Mouse (Mus musculus) adrenal gland (tissue): ENCODE data around the gene Birc5.
"Not testable (repeated sequence)": the region's sequence is repeated elsewhere in the genome, so short reads cannot be mapped to it uniquely, and the experiment has no call there.

Source experiments
- intact Hi-C: fragments of 180-260 bp; cut with DNase I; formaldehyde crosslinking; loops from one replicate; pipeline ENCODE4 v1.15.1; 2025
- long read RNA-seq, 2 experiments: library from polyadenylated mRNA; unstranded; transcript quantifications; one replicate each; pipeline ENCODE4 v2.0.0; 2020; ENCODE audit warnings: borderline replicate concordance in 1 of 2; ENCODE audit not compliant: insufficient replicate concordance in 1 of 2

The Birc5 gene
- long read RNA-seq, experiment 1, partial matches to known transcripts, result 0 of 3 reads
- long read RNA-seq, experiment 1, other reads (novel, unspliced or antisense), result 0 of 3 reads
- long read RNA-seq, experiment 2, partial matches to known transcripts, result 0 of 7 reads
- long read RNA-seq, experiment 2, other reads (novel, unspliced or antisense), result 3 of 7 reads

DNA sequence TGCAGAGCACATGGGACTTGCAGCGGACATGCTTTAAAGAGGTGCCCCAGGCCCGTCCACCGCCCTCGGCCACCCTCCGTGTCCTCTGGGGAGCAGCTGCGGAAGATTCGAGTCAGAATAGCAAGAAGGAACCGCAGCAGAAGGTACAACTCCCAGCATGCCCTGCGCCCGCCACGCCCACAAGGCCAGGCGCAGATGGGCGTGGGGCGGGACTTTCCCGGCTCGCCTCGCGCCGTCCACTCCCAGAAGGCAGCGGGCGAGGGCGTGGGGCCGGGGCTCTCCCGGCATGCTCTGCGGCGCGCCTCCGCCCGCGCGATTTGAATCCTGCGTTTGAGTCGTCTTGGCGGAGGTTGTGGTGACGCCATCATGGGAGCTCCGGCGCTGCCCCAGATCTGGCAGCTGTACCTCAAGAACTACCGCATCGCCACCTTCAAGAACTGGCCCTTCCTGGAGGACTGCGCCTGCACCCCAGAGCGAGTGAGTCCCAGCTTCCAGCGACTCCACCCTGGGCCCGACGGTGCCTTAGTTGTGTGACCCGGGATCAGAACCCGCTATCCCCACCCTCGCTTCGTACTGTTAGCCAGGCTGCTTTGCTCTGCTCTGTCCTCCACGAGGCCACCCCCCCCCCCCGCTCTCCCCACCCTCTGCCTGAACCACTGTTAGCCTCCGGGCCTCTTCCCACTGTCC lies at the start of gene Birc5:
Birc5 (plus strand) TSS at position 267 of the 687 bp plus-strand sequence.
- intact Hi-C loops, result no loop called here

- intact Hi-C loops, result no loop called here
Observed at GRCm38 (mm10) chr11:117800038-117800437, 49.0 kb upstream of the Birc5 start.

- intact Hi-C loops, result no loop called here
Observed at GRCm38 (mm10) chr11:117801650-117802049, 47.4 kb upstream of the Birc5 start.

- intact Hi-C loops, result no loop called here
Observed at GRCm38 (mm10) chr11:117803166-117803688, 45.8 kb upstream of the Birc5 start.

DNA sequence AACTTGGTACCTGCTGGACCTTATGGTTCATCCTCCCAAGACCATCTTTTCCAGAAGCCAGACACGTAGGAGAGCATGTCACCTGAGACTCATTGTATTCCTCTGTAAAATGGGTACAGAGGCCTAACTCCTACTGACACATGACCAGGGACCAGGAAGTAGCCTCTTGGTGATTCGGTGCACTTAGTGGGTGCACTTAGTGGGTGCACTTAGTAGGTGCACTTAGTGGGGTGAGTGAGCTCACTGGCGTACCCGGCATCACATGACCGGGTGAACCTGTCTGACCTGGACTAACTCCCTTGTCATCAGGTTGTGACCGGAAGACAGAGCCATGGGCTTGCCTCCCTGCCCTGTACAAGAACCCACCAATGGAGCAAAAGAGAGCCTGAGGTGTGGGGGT lies 42.3 kb upstream of the Birc5 start:
- intact Hi-C loops, result no loop called here

GRCm38 (mm10) chr11:117809407-117810311 lies 39.4 kb upstream of the Birc5 start, which contains the start of the genes Gm20708 and Syngr2:
Gene Gm20708 (plus strand): TSS chr11:117809668.
Gene Syngr2 (plus strand): TSS chr11:117809668.
- intact Hi-C loops, result no loop called here

GRCm38 (mm10) chr11:117810401-117811046 lies 38.5 kb upstream of the Birc5 start:
- intact Hi-C loops, result no loop called here

DNA sequence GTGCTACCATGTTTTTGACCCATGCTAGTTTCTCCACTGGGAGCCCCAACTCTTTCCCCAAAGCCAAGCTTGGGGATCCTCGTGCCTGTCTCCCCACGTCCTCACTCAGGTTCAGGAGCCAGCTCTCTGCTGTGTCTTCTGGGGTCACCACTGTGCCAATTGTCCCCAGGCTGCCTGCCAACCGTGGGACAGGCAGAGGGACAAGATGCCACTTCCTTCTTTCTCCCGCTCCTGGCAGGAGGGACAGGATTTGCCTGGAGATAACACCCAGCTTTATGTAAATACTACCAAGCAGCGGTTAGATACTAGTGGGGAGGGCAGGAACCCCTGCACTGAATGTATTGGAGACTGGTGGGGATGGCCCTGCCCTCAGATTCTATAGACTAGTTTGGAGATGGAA lies 35.2 kb upstream of the Birc5 start:
- intact Hi-C loops, result no loop called here

DNA sequence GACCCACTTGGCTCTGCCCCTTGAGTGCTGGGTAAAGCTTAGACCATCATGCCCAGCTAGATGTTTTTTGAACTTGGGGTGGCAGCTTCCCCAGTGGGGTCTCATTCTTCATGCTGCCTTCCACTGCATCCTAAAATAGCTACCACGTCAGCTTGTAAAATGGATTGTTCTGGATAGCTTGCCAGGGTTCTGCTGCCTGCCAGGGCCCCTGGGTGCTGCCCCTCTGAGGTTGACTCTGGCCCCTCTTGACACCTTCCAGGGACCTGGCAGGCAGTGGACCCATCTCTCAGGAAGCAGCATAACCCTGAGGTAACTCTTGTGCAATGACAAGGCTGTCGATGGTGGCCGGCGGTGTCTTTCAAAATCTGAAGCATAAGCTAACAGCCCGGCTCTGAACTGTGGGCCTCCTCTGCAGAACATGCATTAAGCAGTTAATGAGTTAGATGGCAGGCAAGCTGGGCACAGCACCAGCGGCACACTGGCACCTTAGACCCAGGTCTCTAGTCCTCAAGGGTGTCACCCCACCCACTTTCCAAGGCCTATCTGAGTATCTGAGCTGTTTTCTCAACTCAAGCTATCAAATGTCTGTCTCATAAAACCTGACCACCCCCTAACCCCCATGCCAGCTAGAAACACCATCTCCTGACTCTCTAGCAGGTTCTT lies 34.2 kb upstream of the Birc5 start:
- intact Hi-C loops, result no loop called here

GRCm38 (mm10) chr11:117815850-117816249 lies 33.2 kb upstream of the Birc5 start:
- intact Hi-C loops, result not testable (repeated sequence)

DNA sequence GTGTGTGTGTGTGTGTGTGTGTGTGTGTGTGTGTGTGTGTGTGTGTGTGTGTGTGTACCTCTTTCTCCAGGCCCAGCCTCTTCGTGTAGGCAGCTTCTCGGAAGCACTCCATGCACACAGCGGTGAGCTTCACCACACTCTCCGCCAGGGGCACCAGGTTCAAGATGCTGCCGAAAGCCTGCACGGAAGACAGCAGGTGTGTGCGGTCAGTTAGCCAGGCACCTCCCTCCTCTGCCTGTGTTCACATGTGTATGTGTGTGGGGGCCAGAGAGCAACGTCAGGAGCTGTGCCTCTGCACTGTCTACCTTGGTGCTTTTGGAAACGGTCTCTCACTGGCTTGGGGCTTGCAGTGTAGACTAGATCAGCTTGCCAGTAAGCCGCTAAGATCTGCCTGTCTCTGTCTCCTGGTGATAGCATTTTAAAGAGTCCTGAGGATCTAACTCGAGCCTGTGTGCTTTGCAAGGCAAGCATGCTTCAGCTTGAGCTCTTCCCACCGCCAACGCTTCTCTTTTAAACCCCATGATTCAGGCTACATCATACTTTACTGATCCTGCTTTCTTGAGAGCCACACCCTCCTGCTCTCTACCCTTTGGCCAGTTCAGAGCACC lies 32.6 kb upstream of the Birc5 start:
- intact Hi-C loops, result no loop called here

- intact Hi-C loops, result no loop called here
Observed at GRCm38 (mm10) chr11:117819095-117819494, 30.0 kb upstream of the Birc5 start.

DNA sequence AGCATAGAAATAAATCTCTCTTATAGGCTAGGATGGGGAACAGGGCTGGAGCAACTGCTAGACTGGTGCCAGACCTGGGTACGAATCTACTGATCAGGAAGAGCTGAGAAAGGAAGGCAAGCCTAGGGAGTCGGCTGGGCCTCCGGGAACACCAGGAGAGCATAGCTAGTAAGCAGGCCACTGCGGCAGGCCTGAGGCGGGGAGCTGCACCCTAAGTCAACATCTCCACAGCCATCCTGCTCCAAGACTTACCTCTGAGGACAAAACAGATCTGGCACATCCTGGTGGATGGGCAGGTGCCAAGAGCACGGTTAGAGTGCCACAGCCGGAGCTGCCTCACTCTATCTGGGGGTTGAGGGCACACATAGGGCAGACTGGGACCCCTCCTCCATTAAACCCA lies 28.9 kb upstream of the Birc5 start:
- intact Hi-C loops, result loop anchor here (5.0 to 10.0 kb wide), 3 partner anchors 33 to 435 kb away; no protein-coding TSS in a partner anchor

DNA sequence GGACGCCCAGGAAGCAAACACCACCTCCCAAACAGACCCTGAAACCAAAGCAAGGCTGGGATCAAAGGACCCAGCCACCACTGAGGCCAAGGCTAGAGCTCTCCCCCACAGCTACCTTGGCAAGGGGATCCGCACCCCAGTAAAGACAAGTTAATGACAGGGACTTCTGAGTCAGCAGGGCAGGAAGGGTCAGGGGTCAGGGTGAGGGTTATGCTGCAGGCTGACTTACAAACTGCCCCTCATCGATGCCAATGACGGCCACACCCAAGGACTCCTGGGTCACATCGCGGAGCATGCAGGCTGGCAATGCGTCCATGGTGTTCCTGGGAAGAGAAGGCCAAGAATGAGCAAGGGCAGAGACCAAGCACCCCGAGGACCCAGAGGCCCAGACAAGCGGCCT lies 27.2 kb upstream of the Birc5 start:
- intact Hi-C loops, result loop anchor here (5.0 to 10.0 kb wide), 3 partner anchors 35 to 437 kb away; no protein-coding TSS in a partner anchor

GRCm38 (mm10) chr11:117822728-117823241 lies 26.3 kb upstream of the Birc5 start:
- intact Hi-C loops, result loop anchor here (5.0 to 10.0 kb wide), 3 partner anchors 35 to 438 kb away; no protein-coding TSS in a partner anchor

DNA sequence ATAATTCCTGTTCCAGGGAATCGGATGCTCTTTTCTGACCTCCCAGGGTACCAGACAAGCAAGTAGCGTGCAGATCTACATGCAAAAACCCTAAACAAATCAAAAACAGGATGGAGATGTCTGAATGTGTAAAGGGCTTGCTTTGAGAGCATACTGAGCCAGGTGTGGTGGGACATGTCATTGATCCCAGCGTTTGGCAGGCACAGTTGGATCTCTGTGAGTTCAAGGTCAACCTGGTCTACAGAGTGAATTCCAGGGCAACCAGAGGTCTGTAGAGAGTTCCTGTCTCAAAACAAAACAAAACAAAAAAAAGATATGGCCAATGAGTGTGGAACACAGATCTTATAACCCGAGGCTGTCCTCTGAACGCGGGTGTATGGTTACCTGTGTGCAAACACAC lies 25.6 kb upstream of the Birc5 start:
- intact Hi-C loops, result loop anchor here (5.0 to 10.0 kb wide), 3 partner anchors 36 to 439 kb away; no protein-coding TSS in a partner anchor

DNA sequence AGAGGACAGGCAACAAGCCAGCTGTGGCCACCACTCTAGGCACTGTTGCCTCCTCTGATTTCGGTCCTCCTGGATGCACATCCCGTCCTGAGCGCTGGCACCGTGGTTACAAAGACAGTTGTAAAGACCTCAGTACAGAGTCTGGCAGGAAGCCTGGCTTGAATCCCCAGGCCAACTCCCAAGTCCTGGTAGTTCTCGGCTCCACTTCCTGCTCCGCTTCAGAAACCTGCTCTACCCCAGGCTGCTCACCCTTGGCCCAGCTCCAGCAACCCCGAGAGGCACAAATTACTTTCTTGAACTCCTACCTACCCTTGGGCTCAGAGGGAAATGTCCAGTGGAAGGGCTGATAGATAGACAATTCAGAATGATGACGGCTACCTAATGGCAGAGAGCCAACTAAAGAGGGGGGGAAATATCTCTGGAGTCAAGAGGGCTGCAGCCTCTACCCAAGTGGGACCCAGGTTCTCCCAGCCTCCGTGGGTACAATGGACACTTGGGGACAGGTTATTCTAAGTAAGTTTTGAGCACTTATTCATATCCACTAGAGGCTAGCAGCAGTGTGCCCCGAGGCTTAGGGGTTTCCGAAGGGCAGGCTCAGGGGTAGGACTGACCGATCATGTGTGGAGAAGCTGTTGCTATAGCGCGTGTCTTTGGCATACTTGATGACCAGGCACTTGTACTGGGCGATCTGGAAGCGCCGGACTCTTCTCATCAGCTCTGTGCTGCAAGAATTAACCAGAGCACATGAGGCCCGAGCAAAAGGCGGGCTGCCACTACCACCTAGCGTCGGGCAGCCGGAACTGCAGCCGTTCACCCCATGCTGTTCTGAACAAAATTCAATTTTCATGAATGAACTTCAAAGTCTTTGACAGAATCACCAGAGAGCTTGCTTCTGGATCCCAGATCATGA lies 24.7 kb upstream of the Birc5 start:
- intact Hi-C loops, result loop anchor here (5.0 to 10.0 kb wide), 3 partner anchors 37 to 440 kb away; no protein-coding TSS in a partner anchor

GRCm38 (mm10) chr11:117825333-117826101 lies 23.5 kb upstream of the Birc5 start, which contains the start of the genes Afmid and Tk1:
Gene Afmid (plus strand): TSS chr11:117825924.
Gene Tk1 (minus strand): TSS chr11:117826092.
- intact Hi-C loops, result loop anchor here (10.0 kb wide), 1 partner anchor 441 kb away; no protein-coding TSS in a partner anchor
